Mouse (Mus musculus) embryo, embryonic 11 days (tissue): ENCODE measurements around the gene Mrps30.
"Not testable (repeated sequence)": the region's sequence is repeated elsewhere in the genome, so short reads cannot be mapped to it uniquely, and the experiment has no call there.

ENCODE experiments used
- DNase-seq: peaks from one replicate; pipeline ENCODE4 v3.0.0-alpha.2; 2015

The Mrps30 gene

DNA sequence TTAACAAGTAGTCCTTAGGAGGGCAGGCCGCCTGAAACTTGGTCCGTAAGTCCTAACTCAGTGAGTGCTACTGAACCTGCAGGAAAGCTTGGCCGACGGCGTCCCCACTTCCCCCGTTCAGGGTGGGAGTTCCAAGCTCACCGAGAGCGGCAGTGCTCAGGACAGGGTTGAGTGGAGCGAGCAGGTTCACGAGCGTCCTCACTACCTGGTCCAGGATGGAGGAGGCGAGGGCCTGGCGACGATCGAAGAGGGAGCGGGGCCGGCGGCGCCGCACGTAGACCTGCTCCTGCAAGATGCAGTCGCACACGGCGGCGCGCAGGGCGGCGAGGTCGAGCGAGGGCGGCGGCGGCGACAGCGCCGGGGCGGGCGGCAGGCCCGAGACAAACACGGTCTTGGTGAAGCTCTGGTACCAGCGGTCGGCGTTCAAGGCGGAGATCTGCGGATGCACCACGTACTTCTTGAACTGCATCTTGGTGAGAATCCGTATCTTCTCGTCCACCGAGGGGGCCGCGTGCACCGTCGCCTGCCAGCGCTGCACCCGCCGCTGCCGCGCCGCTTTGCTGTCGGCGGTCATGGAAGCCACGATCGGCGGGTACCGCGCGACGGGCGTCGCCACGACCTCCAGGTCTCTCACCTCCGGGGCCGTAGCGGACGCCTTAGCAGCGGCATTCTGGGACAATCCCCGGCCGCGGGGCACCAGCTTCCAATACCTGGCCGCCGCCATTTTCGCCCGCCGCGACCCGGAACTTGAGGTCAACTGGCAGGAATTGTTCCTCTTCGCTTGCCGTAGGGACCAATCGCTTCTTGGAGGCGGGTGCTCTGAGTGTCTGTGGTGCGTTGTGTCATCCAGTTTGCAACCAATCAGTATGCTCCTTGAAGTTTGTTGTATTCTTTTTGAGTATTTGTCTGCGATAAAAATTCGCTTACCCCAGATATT, at the start of gene Mrps30, which contains the start of gene B430218F22Rik:
TSS of gene Mrps30 (minus strand) at position 742 of the 937 bp plus-strand sequence.
TSS of gene B430218F22Rik (plus strand) at position 120 of the 937 bp plus-strand sequence.
- DNase-seq, result peak; percentile 96

DNA sequence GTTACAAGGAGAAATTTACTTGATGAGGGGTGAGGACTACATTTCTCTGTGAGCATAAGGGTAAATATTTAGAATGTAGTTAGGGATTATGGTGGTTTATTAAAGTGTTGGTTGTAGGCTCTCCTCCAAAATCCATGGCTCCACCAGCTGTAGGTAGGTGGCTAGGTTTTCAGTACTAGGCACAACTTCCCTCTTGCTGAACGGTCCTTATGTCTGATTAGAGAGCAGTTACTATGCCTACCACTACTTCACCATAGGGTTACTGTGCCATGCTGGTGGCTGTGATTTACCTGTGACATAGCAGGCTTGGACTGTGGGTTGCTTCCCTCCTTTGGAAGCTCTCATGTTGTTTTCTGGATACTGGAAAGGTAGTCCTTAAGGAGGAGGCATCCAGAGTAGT, 33.8 kb upstream of the Mrps30 start:
- no peak for DNase-seq

GRCm38 (mm10) chr13:118420408-118420807, 33.4 kb upstream of the Mrps30 start:
- DNase-seq, result no peak

GRCm38 (mm10) chr13:118418163-118418562, 31.1 kb upstream of the Mrps30 start:
- DNase-seq, result no peak

DNA sequence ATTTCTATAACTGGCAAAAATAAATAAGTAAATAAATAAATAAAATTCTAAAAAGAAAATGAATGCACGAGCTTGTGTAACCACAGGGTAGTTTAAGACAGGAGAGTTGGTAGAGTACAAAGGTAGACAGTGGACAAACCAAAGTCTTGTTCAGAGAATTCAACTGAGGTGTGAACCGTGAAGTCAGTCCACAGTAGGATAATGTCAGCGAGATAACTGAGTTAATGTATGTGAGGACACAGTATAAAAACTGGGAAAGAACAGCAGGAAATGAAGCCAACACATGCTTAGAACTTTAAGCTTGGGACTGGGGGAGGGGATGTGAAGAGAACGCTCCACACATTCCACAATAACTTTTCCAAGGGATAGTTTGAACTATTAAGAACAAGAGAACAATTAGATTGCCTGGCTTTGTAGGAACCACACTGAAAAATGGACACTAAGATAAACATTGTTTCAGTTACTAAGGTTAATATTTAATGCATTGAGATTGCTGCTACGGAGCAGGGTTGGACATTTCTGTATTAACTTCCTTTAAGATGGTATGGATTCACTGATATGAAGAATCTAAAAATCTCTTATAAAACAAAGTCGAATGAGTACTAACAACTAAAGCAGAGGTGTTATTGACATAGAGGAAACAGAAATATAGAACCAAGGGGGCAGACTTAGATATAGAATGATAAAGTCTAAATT, 24.4 kb upstream of the Mrps30 start:
- DNase-seq, result no peak

- DNase-seq, result peak; percentile 87
Observed at GRCm38 (mm10) chr13:118403544-118403943, 16.5 kb upstream of the Mrps30 start.

DNA sequence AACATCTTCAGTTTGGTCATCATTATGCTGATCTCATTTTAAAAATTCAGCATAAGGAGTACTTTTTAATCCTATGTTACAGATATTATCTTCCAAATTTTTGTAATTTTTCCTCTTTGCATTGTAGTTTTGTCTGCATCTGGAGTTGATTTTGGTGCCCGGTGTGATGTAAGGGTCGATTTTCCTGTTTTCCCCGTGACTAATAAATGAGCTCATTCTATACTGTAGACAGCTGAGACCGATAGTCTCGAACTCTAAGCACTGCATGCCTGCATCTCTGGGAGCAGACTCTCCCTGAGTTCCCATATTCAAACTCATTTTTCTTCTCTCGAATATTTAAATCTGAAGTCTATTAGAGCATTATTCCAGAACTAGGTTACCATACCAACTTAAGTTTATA, 13.3 kb upstream of the Mrps30 start:
- DNase-seq, result peak; percentile 23

- DNase-seq, result no peak
Observed at GRCm38 (mm10) chr13:118395803-118396202, 8.8 kb upstream of the Mrps30 start.

DNA sequence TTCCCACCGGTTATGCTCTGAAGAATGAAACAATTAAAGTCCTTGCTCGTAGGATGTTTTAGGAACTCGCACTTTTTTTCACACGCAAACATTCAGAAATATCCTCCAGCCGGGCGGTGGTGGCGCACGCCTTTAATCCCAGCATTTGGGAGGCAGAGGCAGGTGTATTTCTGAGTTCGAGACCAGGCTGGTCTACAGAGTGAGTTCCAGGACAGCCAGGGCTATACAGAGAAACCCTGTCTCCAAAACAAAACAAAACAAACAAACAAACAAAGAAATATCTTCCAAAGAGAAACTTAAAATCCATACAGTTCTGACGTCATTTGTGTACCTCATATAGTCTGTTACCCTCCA, 373 bp upstream of the Mrps30 start:
- not testable (repeated sequence) for DNase-seq

- DNase-seq, result no peak
Observed at GRCm38 (mm10) chr13:118380381-118380780, 6.7 kb downstream of the Mrps30 start.

DNA sequence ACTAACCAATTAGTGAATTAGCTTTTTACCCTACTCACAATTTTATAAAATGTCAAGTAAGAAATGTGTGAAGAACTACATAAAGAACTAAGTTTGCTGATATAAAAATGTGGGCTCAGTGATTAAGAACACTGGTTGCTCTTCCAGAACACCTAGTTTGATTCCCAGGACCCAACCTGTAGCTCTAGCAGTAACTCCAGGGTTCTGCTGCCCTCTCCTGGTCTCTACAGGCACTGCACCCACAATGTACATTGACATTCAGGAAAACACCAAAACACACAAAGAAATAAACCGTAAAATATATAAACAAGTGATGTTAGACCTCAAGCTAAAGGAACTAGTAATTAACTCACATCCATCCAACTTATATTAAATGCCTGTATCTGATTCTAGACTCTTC, 7.9 kb downstream of the Mrps30 start:
- DNase-seq, result peak; percentile 60

DNA sequence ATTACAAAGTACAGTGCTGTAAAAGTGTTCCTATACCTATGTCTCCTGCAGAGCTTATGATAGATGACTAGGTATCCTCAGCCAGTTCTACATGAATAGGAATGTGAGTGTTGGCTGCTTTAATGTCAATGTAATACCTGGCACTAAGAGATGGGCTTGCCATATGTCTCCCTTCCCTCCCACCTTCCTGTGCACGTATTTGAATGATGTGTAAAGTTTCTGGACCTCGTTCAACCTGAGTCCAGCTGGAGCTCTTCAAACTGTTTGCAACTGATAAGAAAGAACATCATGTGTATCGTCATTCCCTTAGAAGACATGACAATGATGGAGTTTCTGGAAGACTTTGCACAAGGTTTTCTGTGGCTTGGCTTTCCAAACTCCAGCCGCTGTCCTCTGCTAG, 14.2 kb downstream of the Mrps30 start:
- no peak for DNase-seq

DNA sequence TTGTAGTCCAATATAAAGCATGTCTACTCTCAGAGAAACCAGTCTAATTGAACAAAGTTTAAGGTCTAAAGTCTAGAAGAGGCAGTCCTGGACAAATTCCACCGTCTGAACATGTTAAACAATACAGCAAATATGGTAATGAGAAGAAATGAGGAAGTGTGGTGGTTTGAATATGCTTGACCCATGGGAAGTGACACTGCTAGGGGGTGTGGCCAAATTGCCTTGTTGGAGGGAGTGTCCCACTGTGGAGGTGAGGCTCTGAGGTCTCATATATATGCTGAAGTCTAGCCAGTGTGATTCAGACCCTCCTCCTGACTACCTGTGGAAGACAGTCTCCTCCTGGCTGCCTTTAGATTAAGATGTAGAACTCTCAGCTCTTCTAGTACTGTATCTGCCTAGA, 21.3 kb downstream of the Mrps30 start:
- DNase-seq, result no peak

GRCm38 (mm10) chr13:118363342-118363741, 23.7 kb downstream of the Mrps30 start:
- DNase-seq, result no peak

DNA sequence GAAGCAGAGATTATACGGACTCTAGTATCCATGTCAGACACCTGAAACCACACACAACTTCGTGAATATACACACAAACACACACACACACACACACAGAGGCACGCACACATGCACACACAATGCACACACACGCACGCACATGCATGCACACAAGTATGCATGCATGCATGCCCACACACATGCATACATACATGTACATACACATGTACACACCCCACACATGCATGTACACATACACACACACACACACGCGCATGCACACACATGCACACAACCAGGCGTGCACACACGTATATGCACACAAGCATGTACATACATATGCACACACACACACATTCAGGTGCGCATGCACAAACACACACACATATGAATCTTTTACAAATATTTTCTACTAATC, 36.2 kb downstream of the Mrps30 start:
- no peak for DNase-seq

DNA sequence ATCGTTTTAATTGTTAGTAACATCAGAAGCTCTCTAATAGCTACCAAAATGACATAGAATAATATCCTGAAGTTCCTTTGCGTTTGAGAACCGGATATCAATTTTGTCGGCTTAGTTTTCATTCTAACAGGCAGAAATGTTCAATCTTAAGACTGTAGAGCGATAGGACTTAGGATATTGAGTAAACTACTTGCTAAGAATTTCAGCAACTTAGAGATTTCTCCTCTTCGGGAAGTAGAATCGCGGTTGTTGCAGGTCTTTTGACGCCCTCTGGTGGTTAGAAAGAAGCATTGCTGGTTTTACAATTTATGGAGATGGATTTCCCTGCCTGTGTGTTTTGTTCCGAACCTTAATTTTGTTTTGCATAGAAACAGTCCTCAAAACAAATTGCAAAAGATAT, 36.8 kb downstream of the Mrps30 start:
- DNase-seq, result peak; percentile 70
